Mouse (Mus musculus): ENCODE data around the gene Arhgap11a. TPM values are rescaled to one million over a fixed set of nuclear protein-coding genes. Genes with fewer than 3 reads are reported as not detected.

Arhgap11a gene
- polyA plus RNA-seq, 1 experiment from 2014 or later, result 21.5 TPM

- Histone ChIP-seq H3K4me1 (peaks cover 15% of the 10 kb centered on the region), H3K27ac (replicated peaks) (no peak overlapping the region), H3K9me3 (no peaks in the 10 kb centered on the region), H3K36me3 (peaks cover 65% of the 10 kb centered on the region), H3K4me3 (no peak overlapping the region), H3K9ac (no peak overlapping the region), H3K4me2 (no peak overlapping the region), H3K27me3 (replicated peaks) (no peaks in the 10 kb centered on the region)
- 87% methylated on average over 4 of the region's 4 CpGs for WGBS
- no peak for ATAC-seq (ENCODE audit: extremely low read depth, insufficient number of reproducible peaks, low FRiP score, low TSS enrichment)
These were observed 6.6 kb downstream of the Arhgap11a start for GRCm38 (mm10) chr2:113841656-113842437.

- Histone ChIP-seq H3K36me3 (peaks cover 80% of the 10 kb centered on the region), H3K4me1 (no peaks in the 10 kb centered on the region), H3K27ac (replicated peaks) (no peak overlapping the region), H3K9me3 (no peaks in the 10 kb centered on the region), H3K9ac (no peak overlapping the region), H3K27me3 (replicated peaks) (no peaks in the 10 kb centered on the region), H3K4me3 (no peak overlapping the region), H3K4me2 (no peak overlapping the region)
- ATAC-seq (ENCODE audit: extremely low read depth, insufficient number of reproducible peaks, low FRiP score, low TSS enrichment), result no peak
- 85% methylated on average over 4 of the region's 4 CpGs for WGBS
These were observed 9.0 kb downstream of the Arhgap11a start for GRCm38 (mm10) chr2:113839488-113839887.

- no peak overlapping the region for H3K9ac ChIP-seq
- no peak overlapping the region for H3K4me2 ChIP-seq
- H3K36me3 ChIP-seq, result peaks cover 73% of the 10 kb centered on the region
- H3K27ac ChIP-seq (replicated peaks), result no peak overlapping the region
- 82% methylated on average over 3 of the region's 3 CpGs for WGBS
- H3K4me3 ChIP-seq, result no peak overlapping the region
- H3K4me1 ChIP-seq, result no peaks in the 10 kb centered on the region
- ATAC-seq (ENCODE audit: extremely low read depth, insufficient number of reproducible peaks, low FRiP score, low TSS enrichment), result no peak
- H3K9me3 ChIP-seq, result no peaks in the 10 kb centered on the region
- H3K27me3 ChIP-seq (replicated peaks), result no peaks in the 10 kb centered on the region
These were observed 13.2 kb downstream of the Arhgap11a start for GRCm38 (mm10) chr2:113835219-113835618.

GRCm38 (mm10) chr2:113828943-113829882 lies 19.2 kb downstream of the Arhgap11a start, which contains the start of gene Scg5:
Gene Scg5, minus strand, starts transcription at chr2:113829121.
- no peak for ATAC-seq (ENCODE audit: extremely low read depth, insufficient number of reproducible peaks, low FRiP score, low TSS enrichment)
- WGBS, result 9% methylated on average over 23 of the region's 23 CpGs
- Histone ChIP-seq H3K9ac (peak within 1 kb of the TSS; percentile 73), H3K4me3 (peak within 1 kb of the TSS; percentile 48), H3K9me3 (no peaks in the 10 kb centered on the region), H3K27ac (replicated peaks) (no peak within 1 kb of the TSS), H3K27me3 (replicated peaks) (no peaks in the 10 kb centered on the region), H3K4me1 (peaks cover 13% of the 10 kb centered on the region), H3K36me3 (peaks cover 26% of the 10 kb centered on the region), H3K4me2 (peak within 1 kb of the TSS; percentile 74)

- no peak for ATAC-seq (ENCODE audit: extremely low read depth, insufficient number of reproducible peaks, low FRiP score, low TSS enrichment)
- H3K27ac ChIP-seq (replicated peaks), result no peak overlapping the region
- no peaks in the 10 kb centered on the region for H3K27me3 ChIP-seq (replicated peaks)
- peak overlapping the region; percentile 74 for H3K4me2 ChIP-seq
- H3K9me3 ChIP-seq, result no peaks in the 10 kb centered on the region
- H3K36me3 ChIP-seq, result peaks cover 17% of the 10 kb centered on the region
- peak overlapping the region; percentile 48 for H3K4me3 ChIP-seq
- H3K9ac ChIP-seq, result peak overlapping the region; percentile 73
- peaks cover 13% of the 10 kb centered on the region for H3K4me1 ChIP-seq
- WGBS, result 29% methylated on average over 17 of the region's 17 CpGs
These were observed 20.1 kb downstream of the Arhgap11a start for GRCm38 (mm10) chr2:113828086-113828942.

GRCm38 (mm10) chr2:113823909-113824308 lies 24.6 kb downstream of the Arhgap11a start:
- H3K27ac ChIP-seq (replicated peaks), result no peak overlapping the region
- no peak overlapping the region for H3K4me2 ChIP-seq
- no peaks in the 10 kb centered on the region for H3K9me3 ChIP-seq
- peaks cover 5% of the 10 kb centered on the region for H3K4me1 ChIP-seq
- ATAC-seq (ENCODE audit: extremely low read depth, insufficient number of reproducible peaks, low FRiP score, low TSS enrichment), result no peak
- no peaks in the 10 kb centered on the region for H3K36me3 ChIP-seq
- WGBS, result 2% methylated on average over 2 of the region's 2 CpGs
- H3K27me3 ChIP-seq (replicated peaks), result no peaks in the 10 kb centered on the region
- no peak overlapping the region for H3K9ac ChIP-seq
- no peak overlapping the region for H3K4me3 ChIP-seq

GRCm38 (mm10) chr2:113822367-113822766 lies 26.1 kb downstream of the Arhgap11a start:
- H3K4me3 ChIP-seq, result no peak overlapping the region
- H3K9me3 ChIP-seq, result no peaks in the 10 kb centered on the region
- ATAC-seq (ENCODE audit: extremely low read depth, insufficient number of reproducible peaks, low FRiP score, low TSS enrichment), result no peak
- 76% methylated on average over 8 of the region's 8 CpGs for WGBS
- no peaks in the 10 kb centered on the region for H3K4me1 ChIP-seq
- no peak overlapping the region for H3K4me2 ChIP-seq
- H3K36me3 ChIP-seq, result no peaks in the 10 kb centered on the region
- H3K9ac ChIP-seq, result no peak overlapping the region
- H3K27me3 ChIP-seq (replicated peaks), result no peaks in the 10 kb centered on the region
- no peak overlapping the region for H3K27ac ChIP-seq (replicated peaks)

- WGBS, result 65% methylated on average over 12 of the region's 12 CpGs
- Histone ChIP-seq H3K36me3 (no peaks in the 10 kb centered on the region), H3K9ac (no peak overlapping the region), H3K27ac (replicated peaks) (no peak overlapping the region), H3K4me3 (no peak overlapping the region), H3K9me3 (no peaks in the 10 kb centered on the region), H3K4me2 (no peak overlapping the region), H3K4me1 (no peaks in the 10 kb centered on the region), H3K27me3 (replicated peaks) (no peaks in the 10 kb centered on the region)
- no peak for ATAC-seq (ENCODE audit: extremely low read depth, insufficient number of reproducible peaks, low FRiP score, low TSS enrichment)
These were observed 27.2 kb downstream of the Arhgap11a start for GRCm38 (mm10) chr2:113821176-113821734.

GRCm38 (mm10) chr2:113820117-113820516 lies 28.3 kb downstream of the Arhgap11a start:
- H3K4me3 ChIP-seq, result no peak overlapping the region
- WGBS, result 84% methylated on average over 15 of the region's 15 CpGs
- H3K27ac ChIP-seq (replicated peaks), result no peak overlapping the region
- H3K9ac ChIP-seq, result no peak overlapping the region
- no peaks in the 10 kb centered on the region for H3K9me3 ChIP-seq
- no peaks in the 10 kb centered on the region for H3K4me1 ChIP-seq
- ATAC-seq (ENCODE audit: extremely low read depth, insufficient number of reproducible peaks, low FRiP score, low TSS enrichment), result no peak
- no peaks in the 10 kb centered on the region for H3K36me3 ChIP-seq
- H3K4me2 ChIP-seq, result no peak overlapping the region
- no peaks in the 10 kb centered on the region for H3K27me3 ChIP-seq (replicated peaks)

- H3K27ac ChIP-seq (replicated peaks), result no peak overlapping the region
- no peak for ATAC-seq (ENCODE audit: extremely low read depth, insufficient number of reproducible peaks, low FRiP score, low TSS enrichment)
- H3K4me1 ChIP-seq, result no peaks in the 10 kb centered on the region
- whole genome bisulfite sequencing, result 71% methylated on average over 14 of the region's 14 CpGs
- no peaks in the 10 kb centered on the region for H3K9me3 ChIP-seq
- H3K9ac ChIP-seq, result no peak overlapping the region
- H3K4me2 ChIP-seq, result no peak overlapping the region
- H3K4me3 ChIP-seq, result no peak overlapping the region
- H3K36me3 ChIP-seq, result no peaks in the 10 kb centered on the region
- H3K27me3 ChIP-seq (replicated peaks), result no peaks in the 10 kb centered on the region
These were observed 30.5 kb downstream of the Arhgap11a start for GRCm38 (mm10) chr2:113817681-113818606.
